Mouse (Mus musculus): ENCODE results near the gene Has1. TPM values are rescaled to one million over a fixed set of nuclear protein-coding genes. Genes with fewer than 3 reads are reported as not detected.

Gene Has1
- 0.19 and 0.25 TPM in 2 replicates for polyA plus RNA-seq (2012; rRNA removed)
- 1.6 and 2.2 TPM in 2 replicates for polyA plus RNA-seq (2014; fragmentation: Nextera tagmentation; extraction: Ambion mirVana)

DNA sequence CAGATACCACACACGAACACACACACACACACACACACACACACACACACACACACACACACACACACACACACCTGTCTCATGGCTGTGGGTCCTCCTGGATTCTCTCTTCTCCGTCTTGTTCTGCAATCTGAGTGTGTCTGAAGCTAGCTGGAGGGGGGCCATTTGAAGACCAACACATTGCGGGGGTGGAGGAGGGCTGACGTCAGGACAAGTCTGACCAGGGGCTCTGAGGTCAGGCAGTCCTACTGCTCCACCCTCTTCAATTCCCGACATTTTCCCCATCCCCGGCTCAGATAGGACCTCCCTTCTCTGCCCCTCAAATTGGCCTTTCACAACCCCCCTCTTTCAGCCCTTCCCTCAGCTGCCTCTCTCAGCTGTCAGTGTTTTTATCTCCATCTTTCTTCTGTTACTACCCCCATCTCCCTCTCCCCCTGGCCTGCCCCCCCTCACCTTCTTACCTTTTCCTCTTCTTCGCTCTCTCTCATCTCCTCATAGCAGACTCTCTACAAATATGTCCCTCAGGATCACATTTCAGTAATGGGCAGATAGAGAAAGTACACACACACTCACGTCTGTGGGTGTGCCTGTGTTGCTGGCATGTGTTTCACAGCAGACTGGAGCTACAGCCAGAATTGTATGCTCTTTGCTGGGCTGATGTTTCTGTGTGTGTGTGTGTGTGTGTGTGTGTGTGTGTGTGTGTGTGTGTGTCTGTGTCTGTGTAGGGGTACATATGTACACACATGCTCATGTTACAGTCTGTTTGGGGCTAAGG is at the start of gene Has1:
Has1 (minus strand) TSS at position 142 of the 775 bp plus-strand sequence.
- peaks cover 10% of the 10 kb centered on the region; the same call in 1 of the 2 replicates for H3K4me1 ChIP-seq (ENCODE audit: control insufficient read depth, insufficient read depth, low read length)
- no peaks in the 10 kb centered on the region for H3K27me3 ChIP-seq (ENCODE audit: control insufficient read depth, insufficient read depth, low read length)
- peaks cover 16% of the 10 kb centered on the region for H3K36me3 ChIP-seq (ENCODE audit: control insufficient read depth, insufficient read depth, low read length)
- no peak within 1 kb of the TSS for H3K27ac ChIP-seq (replicated peaks; ENCODE audit: low read depth, low read length)
- H3K9me3 ChIP-seq (ENCODE audit: control insufficient read depth, low read length) = no peaks in the 10 kb centered on the region
- no peak for TF ChIP-seq POLR2A (IDR thresholded peaks at IDR 0.05; ENCODE audit: borderline replicate concordance, extremely low read depth, insufficient read depth, insufficient read length)
- DNase-seq (ENCODE audit: low spot score) = no peak
- no peak within 1 kb of the TSS for H3K4me2 ChIP-seq (replicated peaks; ENCODE audit: low read depth, low read length, severe bottlenecking)
- ATAC-seq (ENCODE audit: low FRiP score, low read depth) = peak; percentile 38; the same call in 1 of the 2 replicates
- WGBS = 14% methylated on average over 8 of the region's 8 CpGs
- H3K9ac ChIP-seq (ENCODE audit: low read depth, low read length, severe bottlenecking) = no peak within 1 kb of the TSS
- no peak within 1 kb of the TSS for H3K4me3 ChIP-seq (replicated peaks; ENCODE audit: low read length)

DNA sequence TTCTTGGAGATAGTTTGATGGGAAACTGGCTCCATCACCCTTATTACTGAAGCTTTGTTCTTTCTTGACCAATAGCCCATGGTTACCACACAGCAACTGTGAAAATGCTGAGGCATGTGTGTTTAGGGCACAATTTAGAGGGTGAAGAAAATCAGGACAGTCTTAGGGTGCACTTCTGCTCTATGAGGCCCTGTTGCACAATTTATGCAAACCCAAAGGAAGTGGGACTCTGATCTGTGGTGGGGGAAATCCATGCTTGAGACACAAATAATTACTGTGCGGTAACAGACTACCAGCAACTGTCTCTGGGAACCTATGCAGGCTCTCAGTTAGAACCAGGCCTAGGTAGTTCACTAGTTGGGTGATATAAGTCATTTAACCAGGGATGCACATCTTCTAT is 45.8 kb upstream of the Has1 start:
- DNase-seq (ENCODE audit: low spot score) (no peak), ATAC-seq (ENCODE audit: low FRiP score, low read depth) (no peak)
- 86% methylated on average over 1 of the region's 1 CpGs for WGBS
- Histone ChIP-seq H3K27me3 (ENCODE audit: control insufficient read depth, insufficient read depth, low read length) (no peaks in the 10 kb centered on the region), H3K9me3 (ENCODE audit: control insufficient read depth, low read length) (no peaks in the 10 kb centered on the region), H3K4me1 (ENCODE audit: control insufficient read depth, insufficient read depth, low read length) (no peaks in the 10 kb centered on the region), H3K4me3 (replicated peaks; ENCODE audit: low read length) (no peak overlapping the region), H3K4me2 (replicated peaks; ENCODE audit: low read depth, low read length, severe bottlenecking) (no peak overlapping the region), H3K9ac (ENCODE audit: low read depth, low read length, severe bottlenecking) (no peak overlapping the region), H3K36me3 (ENCODE audit: control insufficient read depth, insufficient read depth, low read length) (no peaks in the 10 kb centered on the region), H3K27ac (replicated peaks; ENCODE audit: low read depth, low read length) (no peak overlapping the region)
- TF ChIP-seq POLR2A (IDR thresholded peaks at IDR 0.05; ENCODE audit: borderline replicate concordance, extremely low read depth, insufficient read depth, insufficient read length) = no peak

DNA sequence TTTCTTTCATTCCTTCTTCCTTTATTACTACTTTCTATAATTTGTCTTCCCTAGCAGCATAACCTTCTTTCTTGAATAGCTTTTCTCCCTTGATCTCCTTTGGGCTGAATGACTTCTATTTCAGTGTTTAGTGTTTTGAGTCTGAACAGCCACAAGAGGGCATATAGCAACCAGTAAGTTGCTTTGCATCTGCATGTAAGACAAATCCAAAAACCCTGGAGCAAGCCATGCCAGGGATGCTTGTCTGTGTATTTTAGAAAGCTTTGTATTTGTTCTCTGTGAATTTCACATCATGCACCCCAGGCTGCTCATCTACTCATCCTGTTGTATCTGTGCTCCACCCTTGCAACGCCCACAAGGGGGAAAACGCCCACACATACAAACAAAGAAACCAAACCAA is 44.3 kb upstream of the Has1 start:
- no peaks in the 10 kb centered on the region for H3K9me3 ChIP-seq (ENCODE audit: control insufficient read depth, low read length)
- H3K27ac ChIP-seq (replicated peaks; ENCODE audit: low read depth, low read length) = no peak overlapping the region
- no peak overlapping the region for H3K4me3 ChIP-seq (replicated peaks; ENCODE audit: low read length)
- no peaks in the 10 kb centered on the region for H3K27me3 ChIP-seq (ENCODE audit: control insufficient read depth, insufficient read depth, low read length)
- DNase-seq (ENCODE audit: low spot score) (peak; percentile 20), ATAC-seq (ENCODE audit: low FRiP score, low read depth) (no peak)
- 81% methylated on average over 2 of the region's 2 CpGs for whole genome bisulfite sequencing
- no peaks in the 10 kb centered on the region for H3K4me1 ChIP-seq (ENCODE audit: control insufficient read depth, insufficient read depth, low read length)
- TF ChIP-seq POLR2A (IDR thresholded peaks at IDR 0.05; ENCODE audit: borderline replicate concordance, extremely low read depth, insufficient read depth, insufficient read length) = no peak
- no peaks in the 10 kb centered on the region for H3K36me3 ChIP-seq (ENCODE audit: control insufficient read depth, insufficient read depth, low read length)
- H3K9ac ChIP-seq (ENCODE audit: low read depth, low read length, severe bottlenecking) = no peak overlapping the region
- no peak overlapping the region for H3K4me2 ChIP-seq (replicated peaks; ENCODE audit: low read depth, low read length, severe bottlenecking)

GRCm38 (mm10) chr17:17896039-17896438 is 41.0 kb upstream of the Has1 start:
- Histone ChIP-seq H3K27me3 (ENCODE audit: control insufficient read depth, insufficient read depth, low read length) (no peaks in the 10 kb centered on the region), H3K27ac (replicated peaks; ENCODE audit: low read depth, low read length) (no peak overlapping the region), H3K4me2 (replicated peaks; ENCODE audit: low read depth, low read length, severe bottlenecking) (no peak overlapping the region), H3K36me3 (ENCODE audit: control insufficient read depth, insufficient read depth, low read length) (no peaks in the 10 kb centered on the region), H3K4me3 (replicated peaks; ENCODE audit: low read length) (no peak overlapping the region), H3K9ac (ENCODE audit: low read depth, low read length, severe bottlenecking) (no peak overlapping the region), H3K4me1 (ENCODE audit: control insufficient read depth, insufficient read depth, low read length) (no peaks in the 10 kb centered on the region), H3K9me3 (ENCODE audit: control insufficient read depth, low read length) (no peaks in the 10 kb centered on the region)
- ATAC-seq (ENCODE audit: low FRiP score, low read depth) (no peak), DNase-seq (ENCODE audit: low spot score) (peak; percentile 60)
- no peak for TF ChIP-seq POLR2A (IDR thresholded peaks at IDR 0.05; ENCODE audit: borderline replicate concordance, extremely low read depth, insufficient read depth, insufficient read length)
- WGBS = under 1% methylated on average over 4 of the region's 4 CpGs

DNA sequence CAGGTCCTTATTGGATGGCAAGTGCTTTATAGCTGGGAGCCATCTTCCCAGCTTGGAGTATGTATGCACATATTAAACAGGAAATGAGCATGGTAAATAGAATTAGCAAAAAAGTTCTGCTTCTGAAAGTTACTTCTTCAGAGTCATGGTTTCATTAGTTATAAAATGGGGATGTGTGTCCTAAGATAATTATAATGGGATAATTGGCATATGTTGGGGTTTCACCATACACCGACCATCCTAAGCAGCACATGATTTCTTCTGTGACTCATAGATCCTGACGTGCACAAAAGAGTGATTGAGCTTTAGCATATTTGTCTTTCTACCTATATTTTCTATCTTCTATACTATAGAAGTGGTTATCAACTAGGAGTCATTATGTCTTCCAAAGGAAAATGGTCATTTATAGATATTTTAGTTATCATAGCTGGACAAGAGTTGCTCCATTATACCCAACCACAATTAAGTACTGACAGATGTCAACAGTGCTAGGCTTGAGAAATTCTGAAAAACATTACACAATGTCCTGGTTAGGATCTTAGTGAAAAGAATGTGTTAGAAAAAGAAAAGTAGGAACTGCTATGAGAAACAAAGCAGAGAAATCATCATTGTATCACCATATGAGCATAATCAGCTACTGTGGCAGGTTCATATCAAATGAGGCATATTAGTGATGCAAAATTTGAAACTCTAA is 34.9 kb upstream of the Has1 start:
- no peak for TF ChIP-seq POLR2A (IDR thresholded peaks at IDR 0.05; ENCODE audit: borderline replicate concordance, extremely low read depth, insufficient read depth, insufficient read length)
- no peak overlapping the region for H3K9ac ChIP-seq (ENCODE audit: low read depth, low read length, severe bottlenecking)
- H3K4me2 ChIP-seq (replicated peaks; ENCODE audit: low read depth, low read length, severe bottlenecking) = no peak overlapping the region
- DNase-seq (ENCODE audit: low spot score) (no peak), ATAC-seq (ENCODE audit: low FRiP score, low read depth) (no peak)
- WGBS = 86% methylated on average over 2 of the region's 2 CpGs
- no peaks in the 10 kb centered on the region for H3K4me1 ChIP-seq (ENCODE audit: control insufficient read depth, insufficient read depth, low read length)
- H3K36me3 ChIP-seq (ENCODE audit: control insufficient read depth, insufficient read depth, low read length) = no peaks in the 10 kb centered on the region
- H3K4me3 ChIP-seq (replicated peaks; ENCODE audit: low read length) = no peak overlapping the region
- no peaks in the 10 kb centered on the region for H3K9me3 ChIP-seq (ENCODE audit: control insufficient read depth, low read length)
- no peak overlapping the region for H3K27ac ChIP-seq (replicated peaks; ENCODE audit: low read depth, low read length)
- no peaks in the 10 kb centered on the region for H3K27me3 ChIP-seq (ENCODE audit: control insufficient read depth, insufficient read depth, low read length)
